Mouse (Mus musculus) forebrain, embryonic 13.5 days (tissue): ENCODE measurements around the gene Msl2. TPM values are rescaled to one million over a fixed set of nuclear protein-coding genes. Genes with fewer than 3 reads are reported as not detected.

Experiments used
- ATAC-seq: fragments of 200-750 bp; cut with Nextera tagmentation; 2 replicates; pipeline ENCODE4 v1.8.0; 2017
- H3K27ac ChIP-seq: fragments of 300-500 bp; sonication (generic); 2 replicates; pipeline ENCODE4 v1.5.1; 2015; ENCODE audit warnings: inconsistent platforms, mild to moderate bottlenecking, moderate library complexity
- H3K27me3 ChIP-seq: fragments of 300-500 bp; sonication (generic); 2 replicates; pipeline ENCODE4 v1.6.1; 2015; ENCODE audit warnings: mild to moderate bottlenecking, inconsistent platforms
- H3K36me3 ChIP-seq: fragments of 300-500 bp; sonication (generic); 2 replicates; pipeline ENCODE4 v1.6.1; 2015; ENCODE audit warnings: mild to moderate bottlenecking, inconsistent platforms; ENCODE audit not compliant: poor library complexity, severe bottlenecking
- H3K4me1 ChIP-seq: fragments of 300-500 bp; sonication (generic); 2 replicates; pipeline ENCODE4 v1.6.1; 2015; ENCODE audit warnings: inconsistent platforms
- H3K4me2 ChIP-seq: fragments of 300-500 bp; sonication (generic); 2 replicates; pipeline ENCODE4 v1.6.1; 2015; ENCODE audit warnings: inconsistent platforms, mild to moderate bottlenecking, moderate library complexity
- H3K4me3 ChIP-seq: fragments of 300-500 bp; sonication (generic); 2 replicates; pipeline ENCODE4 v1.5.1; 2015; ENCODE audit warnings: mild to moderate bottlenecking, inconsistent platforms
- H3K9ac ChIP-seq: fragments of 300-500 bp; sonication (generic); 2 replicates; pipeline ENCODE4 v1.6.1; 2015; ENCODE audit warnings: mild to moderate bottlenecking, inconsistent platforms
- H3K9me3 ChIP-seq: fragments of 300-500 bp; sonication (generic); replicated peaks from 2 replicates; pipeline ENCODE4 v1.6.1; 2016; ENCODE audit warnings: inconsistent platforms
- WGBS: fragments of 180-500 bp; shearing (Covaris S2); methylation state at CpG from one replicate; pipeline ENCODE4 v1.1.7; 2015; 5-methylcytosine and 5-hydroxymethylcytosine counted together
- polyA plus RNA-seq: library from polyadenylated mRNA; unstranded; fragments of >200 nt; fragmentation: Nextera tagmentation; extraction: Ambion mirVana; gene quantifications from 2 replicates; pipeline ENCODE4 v1.2.1, GENCODE M21; 2015

The Msl2 gene
- polyA plus RNA-seq = 5.7 and 6.1 TPM in 2 replicates

DNA sequence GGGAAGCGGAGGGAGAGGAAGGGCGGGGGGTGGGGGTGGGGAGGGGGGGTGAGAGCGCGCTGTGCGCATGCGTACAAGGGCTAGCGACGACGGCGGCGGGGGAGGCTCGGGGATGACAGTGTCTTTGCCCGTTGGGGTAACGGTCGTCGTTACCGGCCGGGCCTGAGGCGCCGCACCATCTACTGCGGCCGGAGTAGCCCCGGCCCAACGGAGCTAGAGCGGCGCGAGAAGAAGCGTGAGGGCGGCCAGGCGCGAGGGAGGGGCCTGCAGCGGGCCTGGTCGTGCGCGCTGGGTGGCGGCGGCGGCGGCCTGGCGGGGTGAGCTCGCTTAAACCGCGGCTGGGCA lies at the start of gene Msl2:
Gene Msl2 (plus strand): TSS at position 115 of the 345 bp plus-strand sequence.
- Histone ChIP-seq H3K4me1 (peaks cover 30% of the 10 kb centered on the region), H3K4me2 (peak within 1 kb of the TSS; percentile 93), H3K36me3 (no peaks in the 10 kb centered on the region), H3K27ac (peak within 1 kb of the TSS; percentile 99), H3K4me3 (peak within 1 kb of the TSS; percentile 100), H3K27me3 (no peaks in the 10 kb centered on the region), H3K9me3 (no peaks in the 10 kb centered on the region), H3K9ac (peak within 1 kb of the TSS; percentile 99)
- 0% methylated on average over 23 of the region's 43 CpGs for WGBS
- peak; percentile 74 for ATAC-seq

DNA sequence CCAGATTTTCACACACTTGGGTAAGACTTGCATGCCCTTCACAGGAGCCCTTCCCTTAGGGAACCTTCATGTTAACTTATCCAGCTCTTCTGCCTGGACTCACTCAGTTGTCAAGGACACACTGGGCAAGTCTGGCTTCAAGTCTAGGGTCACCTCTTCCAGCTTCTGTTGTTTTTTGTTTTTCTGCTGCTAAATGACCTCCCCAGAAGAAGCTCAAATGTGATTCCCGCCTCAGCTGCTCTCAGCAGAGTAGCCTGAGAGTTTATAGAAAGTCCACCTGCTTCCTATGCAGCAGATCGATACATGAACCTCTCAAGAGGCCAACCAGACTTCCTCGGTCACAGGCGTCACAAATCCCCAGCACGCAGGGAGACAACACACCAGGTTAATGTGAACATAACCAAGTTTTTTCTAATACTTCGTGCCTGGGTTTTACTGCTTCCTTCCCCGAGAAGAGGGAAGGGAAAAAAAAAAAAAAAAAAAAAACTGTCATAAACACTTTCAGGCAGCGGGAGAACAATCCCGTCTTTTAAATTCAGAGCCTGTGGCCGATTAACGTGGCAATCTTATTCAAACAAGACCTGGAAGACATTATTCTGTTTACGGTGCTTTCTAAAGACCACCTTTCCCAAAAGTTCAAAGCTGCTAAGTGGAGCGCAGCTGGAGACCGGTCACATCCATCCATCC lies 40.0 kb upstream of the Msl2 start:
- no peaks in the 10 kb centered on the region for H3K27me3 ChIP-seq
- H3K9me3 ChIP-seq = no peaks in the 10 kb centered on the region
- ATAC-seq = 0 out of 2 replicates have a peak, but pooled peaks have one; percentile 0
- WGBS = 9% methylated on average over 14 of the region's 14 CpGs
- H3K4me3 ChIP-seq = peak overlapping the region; percentile 57
- peak overlapping the region; percentile 79 for H3K9ac ChIP-seq
- H3K4me1 ChIP-seq = peaks cover 13% of the 10 kb centered on the region
- H3K4me2 ChIP-seq = peak overlapping the region; percentile 63
- peaks cover 5% of the 10 kb centered on the region for H3K36me3 ChIP-seq
- peak overlapping the region; percentile 96 for H3K27ac ChIP-seq

DNA sequence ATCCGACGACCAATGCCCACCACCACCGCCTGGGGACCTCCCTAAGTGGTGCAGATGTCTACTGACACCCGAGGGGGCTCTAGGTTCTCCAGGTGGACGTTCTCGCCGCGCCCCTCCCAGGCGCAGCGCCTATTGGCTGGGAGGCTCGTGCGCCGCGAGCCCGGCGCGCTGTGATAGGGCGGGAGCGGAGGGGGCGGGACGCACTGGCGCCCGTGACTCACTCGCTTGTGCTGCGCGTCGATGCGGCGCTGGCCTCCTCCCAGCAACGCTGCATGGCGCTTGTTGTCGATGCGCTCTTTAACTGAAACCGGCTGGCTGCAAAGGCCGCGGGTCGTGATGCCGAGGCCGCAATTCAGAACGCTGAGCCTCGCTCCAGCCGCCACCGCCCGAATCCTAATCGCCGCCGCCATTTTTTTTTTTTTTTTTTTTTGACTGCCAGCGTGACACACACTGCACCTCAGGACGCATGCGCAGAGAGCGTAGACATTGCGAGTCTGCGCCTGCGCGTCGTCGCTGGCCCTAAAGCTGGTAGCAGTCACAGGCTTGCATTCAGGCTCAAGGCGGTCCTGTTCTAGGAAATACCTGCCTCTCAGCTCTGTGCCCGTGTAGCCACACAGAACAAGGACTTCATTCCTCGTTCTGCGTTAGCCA lies 39.3 kb upstream of the Msl2 start, which contains the start of gene Pccb:
Gene Pccb (minus strand): TSS at position 451 of the 651 bp plus-strand sequence.
- peak within 1 kb of the TSS; percentile 79 for H3K9ac ChIP-seq
- no peaks in the 10 kb centered on the region for H3K9me3 ChIP-seq
- H3K27me3 ChIP-seq = no peaks in the 10 kb centered on the region
- peaks cover 13% of the 10 kb centered on the region for H3K4me1 ChIP-seq
- peak within 1 kb of the TSS; percentile 63 for H3K4me2 ChIP-seq
- peak; percentile 100 for ATAC-seq
- peak within 1 kb of the TSS; percentile 96 for H3K27ac ChIP-seq
- no peaks in the 10 kb centered on the region for H3K36me3 ChIP-seq
- H3K4me3 ChIP-seq = peak within 1 kb of the TSS; percentile 57
- under 1% methylated on average over 56 of the region's 61 CpGs for WGBS

DNA sequence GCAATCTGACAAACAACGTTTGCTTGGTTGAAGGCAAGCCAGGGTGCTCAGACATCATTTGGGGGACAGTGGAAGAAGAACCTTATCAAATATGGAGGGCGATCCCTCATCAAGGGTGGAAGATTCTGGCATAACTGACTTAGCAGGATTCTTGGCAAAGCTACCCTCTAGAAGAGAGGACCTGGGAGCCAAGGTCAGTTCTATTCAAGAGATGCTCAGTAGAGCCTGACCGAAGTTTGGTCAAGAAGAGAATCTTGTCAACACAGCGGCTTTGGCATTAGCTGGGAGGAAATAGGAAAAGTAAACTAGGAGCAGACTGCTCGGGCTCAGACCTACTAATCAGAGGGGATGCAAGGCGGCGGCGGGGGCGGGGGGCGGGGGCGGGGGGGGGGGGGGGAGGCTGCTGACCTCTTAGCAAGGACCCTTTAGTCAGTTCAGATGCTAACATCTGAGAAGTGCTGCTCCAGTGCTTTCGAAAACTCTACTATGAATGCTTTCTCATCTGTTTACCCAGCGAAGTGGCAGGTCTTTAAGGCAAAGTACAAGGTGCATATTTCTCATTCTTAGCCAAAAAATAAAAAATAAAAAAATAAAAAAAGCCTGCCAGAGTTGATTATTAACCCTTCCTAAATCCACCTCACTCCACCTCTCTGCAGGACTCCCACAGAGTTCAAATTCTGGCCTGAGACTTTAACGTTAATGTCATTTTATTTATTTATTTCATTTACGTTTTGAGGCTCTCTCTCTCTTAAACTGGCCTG lies 37.9 kb upstream of the Msl2 start:
- WGBS = 95% methylated on average over 13 of the region's 15 CpGs
- Histone ChIP-seq H3K4me3 (no peak overlapping the region), H3K27me3 (no peaks in the 10 kb centered on the region), H3K9me3 (no peaks in the 10 kb centered on the region), H3K4me1 (peaks cover 13% of the 10 kb centered on the region), H3K27ac (no peak overlapping the region), H3K4me2 (no peak overlapping the region), H3K36me3 (no peaks in the 10 kb centered on the region), H3K9ac (no peak overlapping the region)
- no peak for ATAC-seq

DNA sequence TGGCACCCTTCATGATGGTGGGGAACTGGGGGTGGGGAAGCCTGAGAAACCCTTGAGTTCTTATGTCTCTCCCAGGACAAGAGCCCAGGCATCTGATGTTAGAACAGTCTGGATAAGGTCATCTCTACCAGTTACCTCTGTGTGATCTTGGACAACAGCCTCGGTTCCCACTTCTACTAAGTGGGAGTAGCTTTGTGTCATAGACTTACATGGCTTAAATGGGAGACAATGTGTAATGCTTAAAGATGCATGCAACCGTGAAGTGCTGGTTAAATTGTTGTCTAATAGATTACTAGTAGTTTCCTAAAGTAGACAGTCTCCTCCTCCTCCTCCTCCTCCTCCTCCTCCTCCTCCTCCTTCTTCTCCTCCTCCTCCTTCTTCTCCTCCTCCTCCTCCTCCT lies 37.0 kb upstream of the Msl2 start:
- no peak overlapping the region for H3K4me3 ChIP-seq
- 93% methylated on average over 2 of the region's 2 CpGs for WGBS
- no peaks in the 10 kb centered on the region for H3K27me3 ChIP-seq
- ATAC-seq = no peak
- no peaks in the 10 kb centered on the region for H3K9me3 ChIP-seq
- H3K9ac ChIP-seq = no peak overlapping the region
- no peak overlapping the region for H3K27ac ChIP-seq
- H3K4me1 ChIP-seq = peaks cover 13% of the 10 kb centered on the region
- H3K4me2 ChIP-seq = no peak overlapping the region
- H3K36me3 ChIP-seq = no peaks in the 10 kb centered on the region

DNA sequence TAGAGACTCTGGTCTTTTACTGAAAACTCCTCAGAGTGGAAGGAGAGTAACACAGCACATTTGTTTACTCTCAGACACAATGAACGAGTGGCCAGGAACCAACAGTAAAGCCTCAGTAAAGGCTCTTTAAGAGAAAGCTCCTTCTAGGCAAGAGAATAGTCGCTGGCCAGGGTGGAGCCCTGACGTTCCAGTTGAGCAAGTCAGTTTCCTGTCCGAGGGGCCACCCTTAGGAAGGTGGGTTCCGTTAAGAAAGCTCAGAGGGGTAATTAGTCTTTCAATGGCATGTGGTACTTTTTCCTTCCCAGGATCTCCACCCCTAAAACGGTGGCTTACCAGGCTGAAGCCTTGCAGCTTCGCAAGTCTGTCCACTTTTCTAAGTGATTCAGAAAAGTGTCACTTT lies 36.5 kb upstream of the Msl2 start:
- no peak overlapping the region for H3K27ac ChIP-seq
- H3K4me1 ChIP-seq = peaks cover 13% of the 10 kb centered on the region
- no peaks in the 10 kb centered on the region for H3K27me3 ChIP-seq
- no peak overlapping the region for H3K4me2 ChIP-seq
- no peaks in the 10 kb centered on the region for H3K36me3 ChIP-seq
- no peaks in the 10 kb centered on the region for H3K9me3 ChIP-seq
- no peak for ATAC-seq
- 49% methylated on average over 7 of the region's 7 CpGs for WGBS
- H3K9ac ChIP-seq = no peak overlapping the region
- H3K4me3 ChIP-seq = no peak overlapping the region

DNA sequence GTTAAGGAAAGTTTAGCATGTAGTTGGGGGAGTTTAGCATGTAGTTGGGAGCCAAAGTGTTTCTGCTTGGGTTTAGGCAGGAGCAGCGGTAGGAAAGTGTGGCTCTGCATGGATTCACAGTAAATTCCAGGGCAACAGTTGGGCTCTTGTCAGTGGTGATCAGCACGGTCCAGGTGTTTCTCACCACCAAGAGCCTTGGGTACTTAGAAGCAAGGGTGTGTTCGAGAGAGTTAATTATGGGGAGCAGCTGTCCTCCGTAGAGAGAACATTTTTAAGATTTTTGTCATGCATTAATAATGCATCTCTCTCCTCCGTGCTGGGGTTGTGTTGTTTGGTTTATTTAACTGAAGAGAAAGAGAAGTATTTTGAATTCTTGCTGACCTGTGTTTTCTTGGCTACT lies 35.3 kb upstream of the Msl2 start:
- no peak for ATAC-seq
- no peak overlapping the region for H3K9ac ChIP-seq
- H3K4me1 ChIP-seq = peaks cover 8% of the 10 kb centered on the region
- H3K27me3 ChIP-seq = no peaks in the 10 kb centered on the region
- H3K9me3 ChIP-seq = no peaks in the 10 kb centered on the region
- whole genome bisulfite sequencing = 83% methylated on average over 5 of the region's 5 CpGs
- no peak overlapping the region for H3K4me2 ChIP-seq
- H3K4me3 ChIP-seq = no peak overlapping the region
- no peaks in the 10 kb centered on the region for H3K36me3 ChIP-seq
- H3K27ac ChIP-seq = no peak overlapping the region

DNA sequence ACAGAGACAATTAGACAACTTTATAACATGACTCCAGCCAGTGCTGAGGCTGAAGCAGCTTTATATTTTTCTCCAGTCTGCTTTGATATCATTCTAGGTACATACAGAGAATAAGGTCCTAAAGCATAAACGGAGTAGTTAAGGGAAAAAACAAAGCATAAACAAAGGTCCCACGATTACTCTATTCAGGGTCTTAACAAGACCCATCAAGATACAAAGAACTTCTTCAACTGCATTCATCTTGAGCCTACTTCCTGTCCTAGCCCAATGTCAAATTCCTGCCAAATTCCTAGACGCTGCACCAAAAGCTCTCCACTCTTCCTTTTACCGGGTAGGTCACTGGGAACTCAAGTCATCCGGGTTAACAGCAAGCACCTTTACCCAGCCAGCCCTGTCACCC lies 32.4 kb upstream of the Msl2 start:
- no peaks in the 10 kb centered on the region for H3K27me3 ChIP-seq
- H3K27ac ChIP-seq = no peak overlapping the region
- WGBS = 75% methylated on average over 5 of the region's 5 CpGs
- no peak for ATAC-seq
- no peak overlapping the region for H3K4me3 ChIP-seq
- no peaks in the 10 kb centered on the region for H3K36me3 ChIP-seq
- H3K4me1 ChIP-seq = no peaks in the 10 kb centered on the region
- H3K9me3 ChIP-seq = no peaks in the 10 kb centered on the region
- H3K9ac ChIP-seq = no peak overlapping the region
- H3K4me2 ChIP-seq = no peak overlapping the region

DNA sequence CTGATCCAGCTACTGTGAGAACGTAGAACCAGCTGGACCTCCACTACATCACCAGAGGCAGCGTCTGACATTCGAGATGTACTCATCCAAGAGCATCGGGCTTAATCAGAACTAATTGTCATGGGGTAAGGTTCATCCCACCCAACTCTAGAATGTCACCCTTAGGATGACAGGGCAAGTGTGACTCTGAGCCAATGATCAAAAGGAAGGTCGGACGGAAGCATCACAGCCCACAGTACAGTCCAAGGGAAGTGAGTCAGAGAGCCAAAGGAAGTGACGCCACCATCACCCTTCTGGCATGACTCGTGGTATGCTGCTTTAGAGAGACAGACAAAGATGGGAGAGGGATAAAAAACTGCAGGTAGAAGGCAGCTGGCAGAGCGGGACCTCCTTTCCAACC lies 31.7 kb upstream of the Msl2 start:
- H3K9me3 ChIP-seq = no peaks in the 10 kb centered on the region
- no peaks in the 10 kb centered on the region for H3K27me3 ChIP-seq
- H3K4me2 ChIP-seq = no peak overlapping the region
- no peak overlapping the region for H3K4me3 ChIP-seq
- no peak overlapping the region for H3K27ac ChIP-seq
- H3K9ac ChIP-seq = no peak overlapping the region
- no peaks in the 10 kb centered on the region for H3K36me3 ChIP-seq
- no peak for ATAC-seq
- no peaks in the 10 kb centered on the region for H3K4me1 ChIP-seq
- WGBS = 81% methylated on average over 9 of the region's 9 CpGs

DNA sequence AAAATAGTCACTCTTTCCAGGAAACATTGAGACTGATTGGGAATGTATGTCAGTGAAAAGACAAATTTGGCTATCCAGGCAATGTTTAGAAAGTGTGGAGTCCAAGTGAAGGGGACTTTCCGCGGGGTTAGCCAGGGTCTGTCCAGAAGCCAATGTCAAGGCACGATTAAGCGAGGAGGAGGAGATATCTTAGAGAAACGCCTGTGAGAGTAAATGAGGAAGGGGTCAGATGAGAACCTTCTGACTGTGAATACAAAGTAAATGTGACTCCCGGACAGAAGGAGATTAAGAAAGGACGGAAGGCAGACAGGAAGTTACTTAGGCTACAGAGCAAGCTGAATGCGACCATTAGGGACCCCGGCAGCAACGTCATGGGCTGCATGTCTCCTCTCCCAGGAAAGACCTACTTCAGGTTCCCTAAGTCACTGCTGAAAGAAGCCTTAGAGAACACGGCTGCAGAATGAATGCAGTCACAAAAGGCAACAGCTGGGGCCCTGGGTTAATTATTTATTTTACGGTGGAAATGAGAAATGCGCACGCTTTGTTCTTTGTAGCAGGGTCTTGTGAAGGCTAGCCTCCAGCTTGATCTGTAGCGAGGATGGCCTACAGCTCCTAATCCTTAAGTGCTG lies 28.1 kb upstream of the Msl2 start:
- 67% methylated on average over 15 of the region's 15 CpGs for WGBS
- Histone ChIP-seq H3K4me2 (no peak overlapping the region), H3K27ac (no peak overlapping the region), H3K9me3 (no peaks in the 10 kb centered on the region), H3K9ac (no peak overlapping the region), H3K36me3 (no peaks in the 10 kb centered on the region), H3K4me1 (no peaks in the 10 kb centered on the region), H3K4me3 (no peak overlapping the region), H3K27me3 (no peaks in the 10 kb centered on the region)
- no peak for ATAC-seq

DNA sequence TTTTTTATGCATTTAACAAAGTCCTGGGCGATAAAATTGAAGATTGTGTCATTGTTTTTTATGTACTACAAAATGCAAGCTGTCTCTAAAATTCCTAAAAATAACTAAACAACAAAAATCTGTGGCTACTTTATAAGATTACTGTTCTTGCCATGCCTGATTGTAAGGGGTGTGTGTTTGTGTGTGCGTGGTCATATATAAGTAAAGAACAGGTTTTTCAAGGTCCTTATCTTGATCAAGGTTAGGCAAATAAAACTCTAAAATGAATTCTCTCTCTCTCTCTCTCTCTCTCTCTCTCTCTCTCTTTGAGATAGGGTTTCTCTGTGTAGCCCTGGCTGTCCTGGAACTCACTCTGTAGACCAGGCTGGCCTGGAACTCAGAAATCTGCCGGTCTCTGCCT lies 21.9 kb upstream of the Msl2 start:
- no peak for ATAC-seq
- no peaks in the 10 kb centered on the region for H3K4me1 ChIP-seq
- 95% methylated on average over 3 of the region's 3 CpGs for WGBS
- H3K4me3 ChIP-seq = no peak overlapping the region
- no peaks in the 10 kb centered on the region for H3K36me3 ChIP-seq
- no peak overlapping the region for H3K4me2 ChIP-seq
- H3K27me3 ChIP-seq = no peaks in the 10 kb centered on the region
- H3K9me3 ChIP-seq = no peaks in the 10 kb centered on the region
- no peak overlapping the region for H3K9ac ChIP-seq
- no peak overlapping the region for H3K27ac ChIP-seq

DNA sequence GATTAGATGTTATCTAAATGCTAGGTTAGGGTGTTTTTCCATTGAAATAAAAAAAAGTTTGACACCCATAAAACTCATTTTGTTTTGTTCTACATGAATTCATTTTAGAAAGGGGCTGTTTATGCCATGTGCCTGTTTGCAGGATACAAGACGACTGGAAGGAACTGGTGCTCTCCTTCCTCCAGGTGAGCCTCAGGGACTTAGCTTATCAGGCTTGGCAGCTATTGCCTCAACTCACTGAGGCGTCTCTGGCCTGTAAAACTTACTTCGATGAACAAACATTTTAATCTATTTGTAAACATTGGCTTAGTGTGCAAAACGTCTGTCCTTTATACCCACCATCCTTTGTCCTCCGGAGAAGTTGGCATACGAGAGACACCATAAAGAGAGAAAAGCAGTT lies 21.2 kb upstream of the Msl2 start:
- H3K9ac ChIP-seq = no peak overlapping the region
- no peak overlapping the region for H3K4me2 ChIP-seq
- H3K9me3 ChIP-seq = no peaks in the 10 kb centered on the region
- no peaks in the 10 kb centered on the region for H3K27me3 ChIP-seq
- 69% methylated on average over 6 of the region's 6 CpGs for WGBS
- no peak overlapping the region for H3K4me3 ChIP-seq
- no peaks in the 10 kb centered on the region for H3K4me1 ChIP-seq
- no peaks in the 10 kb centered on the region for H3K36me3 ChIP-seq
- H3K27ac ChIP-seq = no peak overlapping the region
- ATAC-seq = no peak
